Mouse (Mus musculus): ENCODE results near the gene Gm10799.
"Not testable (repeated sequence)": the region's sequence is repeated elsewhere in the genome, so short reads cannot be mapped to it uniquely, and the experiment has no call there.

The Gm10799 gene

GRCm38 (mm10) chr2:104069704-104070185, 1.4 kb upstream of the Gm10799 start, which contains the start of gene Cd59b:
Cd59b (plus strand) TSS chr2:104069849.
- DNase-seq (ENCODE audit: low read depth, low spot score), result peak; percentile 2

GRCm38 (mm10) chr2:104065526-104065925, 2.8 kb downstream of the Gm10799 start, which contains the start of gene Gm10912:
Gm10912 (plus strand) TSS chr2:104065826.
- DNase-seq (ENCODE audit: low read depth, low spot score), result not testable (repeated sequence)

GRCm38 (mm10) chr2:104064152-104064551, 4.2 kb downstream of the Gm10799 start:
- no peak for DNase-seq (ENCODE audit: low read depth, low spot score)

GRCm38 (mm10) chr2:104062665-104063064, 5.7 kb downstream of the Gm10799 start:
- DNase-seq (ENCODE audit: low read depth, low spot score), result no peak

- no peak for DNase-seq (ENCODE audit: low read depth, low spot score)
Measured at GRCm38 (mm10) chr2:104060996-104061395, 7.4 kb downstream of the Gm10799 start.

- DNase-seq (ENCODE audit: low read depth, low spot score), result no peak
Measured at GRCm38 (mm10) chr2:104059786-104060185, 8.6 kb downstream of the Gm10799 start.

GRCm38 (mm10) chr2:104058954-104059353, 9.4 kb downstream of the Gm10799 start:
- DNase-seq (ENCODE audit: low read depth, low spot score), result no peak

GRCm38 (mm10) chr2:104058381-104058780, 10.0 kb downstream of the Gm10799 start:
- DNase-seq (ENCODE audit: low read depth, low spot score), result no peak

- DNase-seq (ENCODE audit: low read depth, low spot score), result no peak
Measured at GRCm38 (mm10) chr2:104044479-104045080, 23.8 kb downstream of the Gm10799 start.

GRCm38 (mm10) chr2:104043624-104044478, 24.5 kb downstream of the Gm10799 start:
- no peak for DNase-seq (ENCODE audit: low read depth, low spot score)

GRCm38 (mm10) chr2:104042766-104043165, 25.6 kb downstream of the Gm10799 start:
- DNase-seq (ENCODE audit: low read depth, low spot score), result no peak

GRCm38 (mm10) chr2:104041632-104042031, 26.7 kb downstream of the Gm10799 start:
- no peak for DNase-seq (ENCODE audit: low read depth, low spot score)

- no peak for DNase-seq (ENCODE audit: low read depth, low spot score)
Measured at GRCm38 (mm10) chr2:104038236-104038635, 30.1 kb downstream of the Gm10799 start.

GRCm38 (mm10) chr2:104036316-104036715, 32.0 kb downstream of the Gm10799 start:
- DNase-seq (ENCODE audit: low read depth, low spot score), result no peak

- no peak for DNase-seq (ENCODE audit: low read depth, low spot score)
Measured at GRCm38 (mm10) chr2:104035595-104035994, 32.8 kb downstream of the Gm10799 start.

- peak; percentile 45 for DNase-seq (ENCODE audit: low read depth, low spot score)
Measured at GRCm38 (mm10) chr2:104034832-104035472, 33.4 kb downstream of the Gm10799 start.

GRCm38 (mm10) chr2:104032056-104032455, 36.3 kb downstream of the Gm10799 start:
- DNase-seq (ENCODE audit: low read depth, low spot score), result no peak

- DNase-seq (ENCODE audit: low read depth, low spot score), result no peak
Measured at GRCm38 (mm10) chr2:104030381-104030780, 38.0 kb downstream of the Gm10799 start.

GRCm38 (mm10) chr2:104029074-104029473, 39.3 kb downstream of the Gm10799 start:
- DNase-seq (ENCODE audit: low read depth, low spot score), result no peak

- DNase-seq (ENCODE audit: low read depth, low spot score), result no peak
Measured at GRCm38 (mm10) chr2:104028139-104028723, 40.1 kb downstream of the Gm10799 start, which contains the start of gene 4931422A03Rik. 4931422A03Rik (minus strand) TSS chr2:104028361.

- DNase-seq (ENCODE audit: low read depth, low spot score), result peak; percentile 71
Measured at GRCm38 (mm10) chr2:104027458-104028138, 40.8 kb downstream of the Gm10799 start, which contains the start of gene Fbxo3. Fbxo3 (plus strand) TSS chr2:104027721.

Measured in retina, adult 2 months (tissue).